Mouse (Mus musculus): ENCODE data around the gene Mettl26.

- no peak for TF ChIP-seq GATA1 (IDR thresholded peaks at IDR 0.05; ENCODE audit: borderline replicate concordance, low read length)
- TF ChIP-seq CTCF (IDR thresholded peaks at IDR 0.05; ENCODE audit: low read depth, low read length) = no peak
These were observed 12.6 kb downstream of the Mettl26 start for GRCm38 (mm10) chr17:25887467-25887866.
